Mouse (Mus musculus): ENCODE measurements around the gene Cbln3. TPM values are rescaled to one million over a fixed set of nuclear protein-coding genes. Genes with fewer than 3 reads are reported as not detected.

Gene Cbln3
- polyA plus RNA-seq, 1 experiment from 2014 or later, result 0.13 TPM

DNA sequence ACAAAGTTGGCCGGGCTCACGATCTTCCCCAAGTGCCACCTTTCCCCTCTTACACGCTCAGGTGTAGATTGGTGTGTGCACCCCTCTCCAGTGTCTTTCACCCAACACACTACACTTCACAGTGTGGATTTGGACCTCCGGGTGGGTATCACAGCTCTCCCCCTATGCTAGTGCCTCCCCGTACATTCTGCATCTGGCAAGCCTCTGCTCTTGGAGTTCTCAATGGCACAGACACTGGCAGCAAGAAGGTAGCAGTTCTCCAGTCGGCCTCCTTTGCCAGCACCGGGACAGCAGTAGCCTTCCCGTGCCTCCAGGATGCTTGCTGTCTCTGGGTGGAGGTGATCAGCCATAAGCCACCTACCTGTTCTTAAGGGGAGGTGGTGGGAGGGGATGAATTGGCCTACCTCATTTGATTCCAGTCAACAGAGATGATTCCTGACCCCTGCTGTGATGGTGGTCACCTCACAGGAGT is 10.9 kb downstream of the Cbln3 start:
- H3K27ac ChIP-seq (ENCODE audit: low read depth, low read length), result no peak overlapping the region
- no peak overlapping the region for H3K4me3 ChIP-seq (ENCODE audit: low read depth, low read length)
- H3K36me3 ChIP-seq (ENCODE audit: control insufficient read depth, insufficient read depth, low read length), result peaks cover 19% of the 10 kb centered on the region

DNA sequence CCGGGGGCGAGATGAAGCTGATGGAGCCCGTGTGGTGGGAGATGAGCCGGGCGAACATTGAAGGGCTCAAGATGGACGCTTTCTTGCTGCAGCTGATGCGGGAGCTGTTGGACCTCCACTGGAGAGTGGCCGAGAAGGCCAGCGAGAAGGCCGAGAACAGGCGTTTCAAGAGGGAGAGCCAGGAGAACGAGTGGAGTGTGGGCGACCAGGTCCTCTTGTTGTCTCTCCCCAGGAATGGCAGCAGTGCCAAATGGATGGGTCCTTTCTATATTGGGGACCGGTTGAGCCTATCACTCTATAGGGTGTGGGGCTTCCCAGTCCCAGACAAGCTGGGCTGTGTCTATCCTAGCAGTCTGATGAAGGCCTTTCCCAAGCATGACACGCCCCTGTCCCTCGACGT is 11.6 kb downstream of the Cbln3 start:
- Histone ChIP-seq H3K36me3 (ENCODE audit: control insufficient read depth, insufficient read depth, low read length) (peaks cover 19% of the 10 kb centered on the region), H3K4me3 (ENCODE audit: low read depth, low read length) (no peak overlapping the region), H3K4me2 (ENCODE audit: low read depth) (no peak overlapping the region), H3K4me1 (ENCODE audit: control insufficient read depth, insufficient read depth, low read length) (0 out of 2 replicates have a peak, but pooled peaks cover 6% of the 10 kb centered on the region), H3K27ac (ENCODE audit: low read depth, low read length) (no peak overlapping the region), H3K9ac (ENCODE audit: low read length) (no peak overlapping the region), H3K27me3 (ENCODE audit: control insufficient read depth, insufficient read depth, low read length) (no peaks in the 10 kb centered on the region), H3K9me3 (ENCODE audit: control insufficient read depth, low read length) (no peaks in the 10 kb centered on the region)
- no peak for ATAC-seq (ENCODE audit: insufficient read depth, low FRiP score, low TSS enrichment)
- no peak for DNase-seq (ENCODE audit: low spot score)
- WGBS, result 90% methylated on average over 17 of the region's 17 CpGs

More for the DNA sequence above, 10.9 kb downstream of the Cbln3 start:
- H3K27me3 ChIP-seq (ENCODE audit: control insufficient read depth, insufficient read depth, low read length), result no peaks in the 10 kb centered on the region
- no peak for DNase-seq (ENCODE audit: low spot score)
- 91% methylated on average over 8 of the region's 8 CpGs for WGBS
- peak overlapping the region; percentile 37; the same call in 1 of the 2 replicates for H3K9ac ChIP-seq (ENCODE audit: low read length)
- H3K4me1 ChIP-seq (ENCODE audit: control insufficient read depth, insufficient read depth, low read length), result 0 out of 2 replicates have a peak, but pooled peaks cover 6% of the 10 kb centered on the region
- H3K4me2 ChIP-seq (ENCODE audit: low read depth), result no peak overlapping the region
- 0 out of 2 replicates have a peak, but pooled peaks have one; percentile 14 for ATAC-seq (ENCODE audit: insufficient read depth, low FRiP score, low TSS enrichment)
- no peaks in the 10 kb centered on the region for H3K9me3 ChIP-seq (ENCODE audit: control insufficient read depth, low read length)

GRCm38 (mm10) chr14:55872039-55872438 is 12.2 kb downstream of the Cbln3 start:
- no peak overlapping the region for H3K9ac ChIP-seq (ENCODE audit: low read length)
- H3K27me3 ChIP-seq (ENCODE audit: control insufficient read depth, insufficient read depth, low read length), result no peaks in the 10 kb centered on the region
- WGBS, result 92% methylated on average over 12 of the region's 12 CpGs
- DNase-seq (ENCODE audit: low spot score), result no peak
- no peak overlapping the region for H3K27ac ChIP-seq (ENCODE audit: low read depth, low read length)
- H3K4me2 ChIP-seq (ENCODE audit: low read depth), result no peak overlapping the region
- ATAC-seq (ENCODE audit: insufficient read depth, low FRiP score, low TSS enrichment), result no peak
- no peaks in the 10 kb centered on the region for H3K9me3 ChIP-seq (ENCODE audit: control insufficient read depth, low read length)
- H3K4me3 ChIP-seq (ENCODE audit: low read depth, low read length), result no peak overlapping the region
- 0 out of 2 replicates have a peak, but pooled peaks cover 6% of the 10 kb centered on the region for H3K4me1 ChIP-seq (ENCODE audit: control insufficient read depth, insufficient read depth, low read length)
- H3K36me3 ChIP-seq (ENCODE audit: control insufficient read depth, insufficient read depth, low read length), result peaks cover 19% of the 10 kb centered on the region

DNA sequence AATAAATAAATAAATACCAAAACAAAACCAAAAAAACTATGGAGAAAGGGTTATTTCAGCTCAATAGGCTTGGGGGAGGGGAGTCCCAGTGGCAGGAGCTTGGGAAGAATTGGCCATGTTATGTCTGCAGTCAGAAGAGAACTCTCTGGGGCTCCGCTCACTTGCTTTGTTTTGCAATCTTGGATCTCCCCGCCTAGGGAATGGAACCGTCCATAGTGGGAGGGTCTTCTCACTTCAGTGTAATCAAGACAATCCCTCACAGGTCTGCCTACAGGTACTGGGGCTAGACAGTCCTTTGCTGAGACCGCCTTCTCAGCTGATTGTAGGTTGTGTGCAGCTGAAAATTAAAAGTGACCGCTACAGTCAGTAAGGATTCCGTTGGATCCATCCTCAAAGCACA is 14.7 kb downstream of the Cbln3 start:
- H3K27me3 ChIP-seq (ENCODE audit: control insufficient read depth, insufficient read depth, low read length), result no peaks in the 10 kb centered on the region
- H3K4me3 ChIP-seq (ENCODE audit: low read depth, low read length), result no peak overlapping the region
- no peak overlapping the region for H3K9ac ChIP-seq (ENCODE audit: low read length)
- no peak overlapping the region for H3K27ac ChIP-seq (ENCODE audit: low read depth, low read length)
- WGBS, result 98% methylated on average over 6 of the region's 6 CpGs
- H3K9me3 ChIP-seq (ENCODE audit: control insufficient read depth, low read length), result no peaks in the 10 kb centered on the region
- H3K36me3 ChIP-seq (ENCODE audit: control insufficient read depth, insufficient read depth, low read length), result peaks cover 28% of the 10 kb centered on the region
- ATAC-seq (ENCODE audit: insufficient read depth, low FRiP score, low TSS enrichment) (no peak), DNase-seq (ENCODE audit: low spot score) (no peak)
- H3K4me1 ChIP-seq (ENCODE audit: control insufficient read depth, insufficient read depth, low read length), result 0 out of 2 replicates have a peak, but pooled peaks cover 6% of the 10 kb centered on the region
- H3K4me2 ChIP-seq (ENCODE audit: low read depth), result no peak overlapping the region

GRCm38 (mm10) chr14:55868230-55869026 is 15.8 kb downstream of the Cbln3 start:
- no peak for ATAC-seq (ENCODE audit: insufficient read depth, low FRiP score, low TSS enrichment)
- Histone ChIP-seq H3K4me3 (ENCODE audit: low read depth, low read length) (no peak overlapping the region), H3K27ac (ENCODE audit: low read depth, low read length) (no peak overlapping the region), H3K27me3 (ENCODE audit: control insufficient read depth, insufficient read depth, low read length) (no peaks in the 10 kb centered on the region), H3K4me1 (ENCODE audit: control insufficient read depth, insufficient read depth, low read length) (no peaks in the 10 kb centered on the region), H3K9ac (ENCODE audit: low read length) (no peak overlapping the region), H3K9me3 (ENCODE audit: control insufficient read depth, low read length) (no peaks in the 10 kb centered on the region), H3K36me3 (ENCODE audit: control insufficient read depth, insufficient read depth, low read length) (peaks cover 29% of the 10 kb centered on the region), H3K4me2 (ENCODE audit: low read depth) (no peak overlapping the region)
- 84% methylated on average over 14 of the region's 14 CpGs for WGBS
- DNase-seq (ENCODE audit: low spot score), result no peak

- Histone ChIP-seq H3K27ac (ENCODE audit: low read depth, low read length) (no peak overlapping the region), H3K9me3 (ENCODE audit: control insufficient read depth, low read length) (no peaks in the 10 kb centered on the region), H3K9ac (ENCODE audit: low read length) (no peak overlapping the region), H3K4me2 (ENCODE audit: low read depth) (no peak overlapping the region), H3K36me3 (ENCODE audit: control insufficient read depth, insufficient read depth, low read length) (peaks cover 31% of the 10 kb centered on the region), H3K27me3 (ENCODE audit: control insufficient read depth, insufficient read depth, low read length) (no peaks in the 10 kb centered on the region), H3K4me3 (ENCODE audit: low read depth, low read length) (no peak overlapping the region), H3K4me1 (ENCODE audit: control insufficient read depth, insufficient read depth, low read length) (no peaks in the 10 kb centered on the region)
- WGBS, result 42% methylated on average over 4 of the region's 4 CpGs
- DNase-seq (ENCODE audit: low spot score) (peak; percentile 74), ATAC-seq (ENCODE audit: insufficient read depth, low FRiP score, low TSS enrichment) (no peak)
These were observed 17.2 kb downstream of the Cbln3 start for GRCm38 (mm10) chr14:55866962-55867361.

DNA sequence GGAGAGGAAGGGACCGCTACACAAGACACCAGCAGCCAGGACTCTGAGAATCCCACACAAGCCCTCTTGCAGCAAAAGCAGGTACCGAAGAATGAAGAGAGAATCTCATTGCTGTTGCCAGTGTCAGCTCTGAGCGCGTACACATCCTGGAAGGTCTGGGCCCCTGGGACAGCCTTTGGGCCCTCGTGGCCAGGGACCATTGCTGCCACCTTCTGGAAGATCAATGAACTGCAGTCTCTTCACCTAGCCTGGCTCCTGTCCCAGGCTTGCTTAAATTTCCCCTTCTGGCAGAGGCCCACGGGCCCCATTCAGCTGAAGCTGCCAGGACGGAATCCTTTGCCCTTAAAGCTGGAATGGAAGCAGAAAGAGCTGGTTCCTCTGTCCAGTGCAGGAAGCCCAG is 20.4 kb downstream of the Cbln3 start:
- ATAC-seq (ENCODE audit: insufficient read depth, low FRiP score, low TSS enrichment), result 0 out of 2 replicates have a peak, but pooled peaks have one; percentile 35
- Histone ChIP-seq H3K27me3 (ENCODE audit: control insufficient read depth, insufficient read depth, low read length) (no peaks in the 10 kb centered on the region), H3K9ac (ENCODE audit: low read length) (no peak overlapping the region), H3K4me1 (ENCODE audit: control insufficient read depth, insufficient read depth, low read length) (no peaks in the 10 kb centered on the region), H3K36me3 (ENCODE audit: control insufficient read depth, insufficient read depth, low read length) (peaks cover 14% of the 10 kb centered on the region), H3K4me3 (ENCODE audit: low read depth, low read length) (no peak overlapping the region), H3K27ac (ENCODE audit: low read depth, low read length) (no peak overlapping the region), H3K9me3 (ENCODE audit: control insufficient read depth, low read length) (no peaks in the 10 kb centered on the region), H3K4me2 (ENCODE audit: low read depth) (no peak overlapping the region)
- 39% methylated on average over 7 of the region's 7 CpGs for WGBS
- peak; percentile 72 for DNase-seq (ENCODE audit: low spot score)

- 94% methylated on average over 10 of the region's 10 CpGs for WGBS
- no peak overlapping the region for H3K27ac ChIP-seq (ENCODE audit: low read depth, low read length)
- ATAC-seq (ENCODE audit: insufficient read depth, low FRiP score, low TSS enrichment), result no peak
- no peak for DNase-seq (ENCODE audit: low spot score)
- H3K4me1 ChIP-seq (ENCODE audit: control insufficient read depth, insufficient read depth, low read length), result no peaks in the 10 kb centered on the region
- H3K9ac ChIP-seq (ENCODE audit: low read length), result no peak overlapping the region
- H3K4me2 ChIP-seq (ENCODE audit: low read depth), result no peak overlapping the region
- H3K9me3 ChIP-seq (ENCODE audit: control insufficient read depth, low read length), result no peaks in the 10 kb centered on the region
- peaks cover 12% of the 10 kb centered on the region for H3K36me3 ChIP-seq (ENCODE audit: control insufficient read depth, insufficient read depth, low read length)
- H3K4me3 ChIP-seq (ENCODE audit: low read depth, low read length), result no peak overlapping the region
- H3K27me3 ChIP-seq (ENCODE audit: control insufficient read depth, insufficient read depth, low read length), result no peaks in the 10 kb centered on the region
These were observed 21.2 kb downstream of the Cbln3 start for GRCm38 (mm10) chr14:55862970-55863369.

- peaks cover 12% of the 10 kb centered on the region for H3K36me3 ChIP-seq (ENCODE audit: control insufficient read depth, insufficient read depth, low read length)
- no peak for DNase-seq (ENCODE audit: low spot score)
- 89% methylated on average over 6 of the region's 6 CpGs for WGBS
- H3K4me2 ChIP-seq (ENCODE audit: low read depth), result no peak overlapping the region
- no peaks in the 10 kb centered on the region; the same call in 1 of the 2 replicates for H3K4me1 ChIP-seq (ENCODE audit: control insufficient read depth, insufficient read depth, low read length)
- no peaks in the 10 kb centered on the region for H3K27me3 ChIP-seq (ENCODE audit: control insufficient read depth, insufficient read depth, low read length)
- no peak overlapping the region for H3K9ac ChIP-seq (ENCODE audit: low read length)
- no peaks in the 10 kb centered on the region for H3K9me3 ChIP-seq (ENCODE audit: control insufficient read depth, low read length)
- H3K27ac ChIP-seq (ENCODE audit: low read depth, low read length), result no peak overlapping the region
- ATAC-seq (ENCODE audit: insufficient read depth, low FRiP score, low TSS enrichment), result no peak
- H3K4me3 ChIP-seq (ENCODE audit: low read depth, low read length), result no peak overlapping the region
These were observed 22.0 kb downstream of the Cbln3 start for GRCm38 (mm10) chr14:55862186-55862585.
